Mouse (Mus musculus) heart, embryonic 11.5 days (tissue): ENCODE measurements at regions not wholly inside any gene's neighbourhood (a gene's known extent, or its start where the extent isn't known, plus 50 kb on each side); places are given as distances from the start of the nearest gene placed in this dataset.

Experiments used
- ATAC-seq: fragments of 200-750 bp; cut with Nextera tagmentation; replicated peaks from 2 replicates; pipeline ENCODE4 v1.8.0; 2017; ENCODE audit warnings: moderate library complexity; ENCODE audit not compliant: insufficient number of reproducible peaks, low FRiP score, low TSS enrichment
- H3K27ac ChIP-seq: fragments of 300-500 bp; sonication (generic); 2 replicates; pipeline ENCODE4 v1.5.1; 2014; ENCODE audit warnings: mild to moderate bottlenecking, low read depth, low read length
- H3K27me3 ChIP-seq: fragments of 300-500 bp; sonication (generic); 2 replicates; pipeline ENCODE4 v1.6.1; 2014; ENCODE audit warnings: mild to moderate bottlenecking, low read length, mixed read lengths; ENCODE audit not compliant: control insufficient read depth, insufficient read depth
- H3K36me3 ChIP-seq: fragments of 300-500 bp; sonication (generic); 2 replicates; pipeline ENCODE4 v1.6.1; 2014; ENCODE audit warnings: mild to moderate bottlenecking, low read length, moderate library complexity, mixed read lengths; ENCODE audit not compliant: control insufficient read depth, insufficient read depth
- H3K4me1 ChIP-seq: fragments of 300-500 bp; sonication (generic); 2 replicates; pipeline ENCODE4 v1.6.1; 2014; ENCODE audit warnings: low read length; ENCODE audit not compliant: control insufficient read depth, insufficient read depth
- H3K4me2 ChIP-seq: fragments of 300-500 bp; sonication (generic); 2 replicates; pipeline ENCODE4 v1.6.1; 2014; ENCODE audit warnings: mild to moderate bottlenecking, moderate library complexity
- H3K4me3 ChIP-seq: fragments of 300-500 bp; sonication (generic); 2 replicates; pipeline ENCODE4 v1.5.1; 2014; ENCODE audit warnings: low read depth, low read length
- H3K9ac ChIP-seq: fragments of 300-500 bp; sonication (generic); 2 replicates; pipeline ENCODE4 v1.6.1; 2014; ENCODE audit warnings: mild to moderate bottlenecking, low read depth, low read length, moderate library complexity
- H3K9me3 ChIP-seq: fragments of 300-500 bp; sonication (generic); replicated peaks from 2 replicates; pipeline ENCODE4 v1.6.1; 2016; ENCODE audit warnings: low read length; ENCODE audit not compliant: control insufficient read depth
- WGBS: fragments of 180-500 bp; shearing (Covaris S2); extraction: QIAGEN DNeasy Blood & Tissue Kit; methylation state at CpG from one replicate; pipeline ENCODE4 v1.1.7; 2014; ENCODE audit not compliant: insufficient replicate concordance; 5-methylcytosine and 5-hydroxymethylcytosine counted together

DNA sequence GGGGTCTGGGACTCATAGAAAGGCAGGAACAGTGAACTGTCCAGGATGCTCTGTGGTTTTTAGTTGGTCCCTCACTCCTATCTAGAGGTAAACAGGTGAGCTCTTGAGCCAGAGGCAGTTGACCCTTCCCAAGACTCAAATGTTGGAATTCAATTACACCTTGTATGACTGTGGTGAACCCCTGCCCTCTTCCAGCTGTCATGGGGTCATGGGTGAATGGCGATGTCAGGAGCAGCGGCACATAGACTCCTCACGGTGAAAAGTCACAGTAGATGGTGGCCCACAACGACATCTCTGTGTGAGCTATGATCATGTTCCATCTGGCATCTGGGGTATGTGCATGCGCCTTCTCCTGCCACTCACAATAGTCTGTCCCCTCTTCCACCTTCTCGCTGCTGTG, 56.9 kb upstream of the 1700024P04Rik start:
- no peaks in the 10 kb centered on the region for H3K36me3 ChIP-seq
- no peak overlapping the region for H3K4me2 ChIP-seq
- no peak overlapping the region for H3K9ac ChIP-seq
- no peak for ATAC-seq
- H3K4me3 ChIP-seq = no peak overlapping the region
- H3K27ac ChIP-seq = no peak overlapping the region
- H3K4me1 ChIP-seq = peaks cover 19% of the 10 kb centered on the region
- no peaks in the 10 kb centered on the region for H3K27me3 ChIP-seq
- no peaks in the 10 kb centered on the region for H3K9me3 ChIP-seq
- WGBS = 91% methylated on average over 6 of the region's 6 CpGs

DNA sequence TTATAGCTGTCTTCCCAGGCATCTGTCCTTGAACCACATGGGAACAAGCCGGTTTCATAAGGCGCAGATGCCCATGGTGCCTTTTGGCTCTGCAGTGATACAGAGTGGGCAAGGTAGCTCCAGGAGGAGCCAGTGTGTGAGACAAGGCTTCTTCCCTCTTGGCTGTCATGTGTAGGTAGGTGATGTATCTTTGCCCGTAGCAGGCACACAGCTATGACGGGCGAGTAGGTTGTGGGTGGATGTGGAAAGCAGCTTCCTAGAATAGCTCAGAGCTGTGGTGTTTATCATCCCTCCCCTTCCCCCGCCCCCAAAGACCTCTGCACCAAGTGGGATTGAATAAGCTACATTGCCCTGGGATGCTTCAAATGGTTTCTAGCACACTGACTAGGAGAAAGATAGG, 56.5 kb upstream of the 1700024P04Rik start:
- Histone ChIP-seq H3K27me3 (no peaks in the 10 kb centered on the region), H3K27ac (no peak overlapping the region), H3K4me1 (peaks cover 19% of the 10 kb centered on the region), H3K9me3 (no peaks in the 10 kb centered on the region), H3K4me3 (no peak overlapping the region), H3K9ac (no peak overlapping the region), H3K36me3 (no peaks in the 10 kb centered on the region), H3K4me2 (no peak overlapping the region)
- no peak for ATAC-seq
- WGBS = 76% methylated on average over 6 of the region's 6 CpGs

- no peaks in the 10 kb centered on the region for H3K9me3 ChIP-seq
- no peaks in the 10 kb centered on the region for H3K36me3 ChIP-seq
- WGBS = 78% methylated on average over 4 of the region's 4 CpGs
- H3K9ac ChIP-seq = no peak overlapping the region
- H3K4me1 ChIP-seq = peaks cover 19% of the 10 kb centered on the region
- no peaks in the 10 kb centered on the region for H3K27me3 ChIP-seq
- H3K4me3 ChIP-seq = no peak overlapping the region
- no peak overlapping the region for H3K27ac ChIP-seq
- ATAC-seq = no peak
- H3K4me2 ChIP-seq = no peak overlapping the region
Measured at GRCm38 (mm10) chr13:99040171-99040570, 55.8 kb upstream of the 1700024P04Rik start.

DNA sequence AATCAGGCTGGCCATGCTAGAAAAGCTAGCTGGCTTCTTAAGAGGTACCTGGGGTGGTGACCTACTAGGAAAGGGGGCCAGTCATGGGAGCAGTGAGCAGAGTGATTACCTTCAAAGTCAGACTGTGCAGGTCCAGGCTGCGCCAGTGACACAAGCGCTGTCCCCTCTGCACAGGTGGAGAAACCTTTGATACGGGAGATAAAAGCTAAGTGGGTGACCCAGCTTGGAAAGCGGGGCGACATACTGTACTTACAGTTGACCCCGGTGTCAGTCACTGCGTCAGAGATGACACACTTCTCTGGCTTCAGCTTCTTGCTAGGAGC, 54.7 kb upstream of the 1700024P04Rik start:
- Histone ChIP-seq H3K4me3 (no peak overlapping the region), H3K27me3 (no peaks in the 10 kb centered on the region), H3K9ac (no peak overlapping the region), H3K36me3 (no peaks in the 10 kb centered on the region), H3K27ac (no peak overlapping the region), H3K4me2 (no peak overlapping the region), H3K4me1 (peaks cover 19% of the 10 kb centered on the region), H3K9me3 (no peaks in the 10 kb centered on the region)
- 70% methylated on average over 7 of the region's 7 CpGs for WGBS
- no peak for ATAC-seq

GRCm38 (mm10) chr13:99038198-99039062, 54.1 kb upstream of the 1700024P04Rik start:
- Histone ChIP-seq H3K27me3 (no peaks in the 10 kb centered on the region), H3K9ac (no peak overlapping the region), H3K36me3 (no peaks in the 10 kb centered on the region), H3K9me3 (no peaks in the 10 kb centered on the region), H3K4me1 (peaks cover 19% of the 10 kb centered on the region), H3K4me3 (no peak overlapping the region), H3K27ac (no peak overlapping the region), H3K4me2 (0 out of 2 replicates have a peak overlapping the region, but pooled peaks have one; percentile 6)
- 39% methylated on average over 15 of the region's 15 CpGs for WGBS
- no peak for ATAC-seq

DNA sequence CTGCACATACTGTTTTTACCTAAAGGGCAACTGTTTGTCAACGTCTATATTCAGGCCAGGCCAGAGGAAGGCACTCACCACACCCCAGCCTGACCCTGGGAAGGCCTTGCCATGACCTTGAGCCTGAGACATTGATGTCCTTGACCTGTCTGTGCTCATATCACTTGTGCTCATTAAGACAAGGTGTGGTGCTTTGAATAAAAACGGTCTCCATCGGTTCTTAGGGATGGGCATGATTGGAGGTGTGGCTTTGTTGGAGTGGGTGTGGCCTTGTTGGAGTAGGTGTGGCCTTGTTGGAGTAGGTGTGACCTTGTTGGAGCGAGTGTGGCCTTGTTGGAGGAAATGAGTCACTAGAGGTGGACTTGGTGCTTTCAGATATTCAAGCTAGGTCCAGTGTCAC, 52.8 kb upstream of the 1700024P04Rik start:
- Histone ChIP-seq H3K9me3 (no peaks in the 10 kb centered on the region), H3K4me2 (no peak overlapping the region), H3K27ac (no peak overlapping the region), H3K9ac (no peak overlapping the region), H3K4me3 (no peak overlapping the region), H3K36me3 (no peaks in the 10 kb centered on the region), H3K4me1 (peaks cover 19% of the 10 kb centered on the region), H3K27me3 (no peaks in the 10 kb centered on the region)
- ATAC-seq = no peak
- 80% methylated on average over 4 of the region's 4 CpGs for WGBS
